Mouse (Mus musculus) kidney, adult 8-10 months (tissue): ENCODE data around the gene Pcmt1.

ENCODE experiments used
- DNase-seq, 2 experiments: peaks; one replicate each; pipeline ENCODE4 v3.0.0; 2022

The Pcmt1 gene

DNA sequence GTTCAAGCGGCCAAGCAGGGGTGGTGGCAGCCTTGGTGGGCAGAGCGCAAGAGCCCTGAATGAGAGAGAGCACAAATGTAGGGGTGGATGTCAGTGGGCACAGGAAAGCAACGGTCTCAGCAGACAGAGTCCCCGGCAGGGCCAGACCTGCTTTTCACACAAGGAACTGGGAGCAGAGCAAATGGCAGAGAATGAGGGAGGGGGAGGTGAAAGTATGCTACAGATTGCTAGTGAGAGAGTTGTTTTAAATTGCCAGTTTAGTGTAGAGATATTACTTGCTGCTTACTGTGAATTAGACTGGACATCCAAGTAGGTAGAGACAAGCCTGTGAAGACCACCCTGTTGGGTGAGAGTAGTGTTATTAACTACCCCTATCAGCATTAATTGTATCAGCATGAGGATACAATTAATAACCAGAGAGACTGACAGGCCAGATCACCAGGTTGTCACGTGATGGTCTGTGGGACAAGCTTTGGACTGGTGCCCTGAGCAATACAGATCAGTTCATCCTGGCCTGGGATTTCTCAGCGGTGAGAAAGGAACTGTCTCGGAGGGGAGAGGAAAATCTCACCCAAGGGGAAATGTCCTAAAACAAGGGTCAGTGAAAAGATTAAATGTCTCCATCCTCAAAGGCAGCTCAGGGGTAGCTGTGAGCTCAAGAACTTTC is 97.9 kb downstream of the Pcmt1 start:
- peak in 1 of 2 experiments; percentile 21 for DNase-seq

- DNase-seq: no peak
Observed at GRCm38 (mm10) chr10:7582157-7582890, 98.6 kb downstream of the Pcmt1 start.

GRCm38 (mm10) chr10:7581401-7581800 is 99.5 kb downstream of the Pcmt1 start:
- DNase-seq: no peak
